Mouse (Mus musculus) liver, adult 2 months (tissue): ENCODE results near the gene Tmem269.

Experiments
- CTCF ChIP-seq: fragments of 200-500 bp; IDR thresholded peaks from 2 replicates; pipeline ENCODE4 v1.5.1; 2011; ENCODE audit warnings: low read depth, low read length, control low read depth
- POLR2A ChIP-seq: fragments of 200-500 bp; IDR thresholded peaks from 2 replicates; pipeline ENCODE4 v1.6.1; 2011; ENCODE audit warnings: low read length, control low read depth; ENCODE audit not compliant: insufficient read depth; ENCODE audit errors: extremely low read depth

GRCm38 (mm10) chr4:119239181-119239682 is 21.2 kb upstream of the Tmem269 start:
- peak; percentile 54; the same call in 1 of the 2 replicates for TF ChIP-seq CTCF
- no peak for TF ChIP-seq POLR2A
